Mouse (Mus musculus) thymus, postnatal 25 days (tissue): ENCODE results near the gene Ces3a.
"Not testable (repeated sequence)": the region's sequence is repeated elsewhere in the genome, so short reads cannot be mapped to it uniquely, and the experiment has no call there.

Source experiments
- DNase-seq: peaks from one replicate; pipeline ENCODE4 v3.0.0; 2022

The Ces3a gene

GRCm38 (mm10) chr8:105102101-105102785, 53.8 kb downstream of the Ces3a start:
- not testable (repeated sequence) for DNase-seq

- not testable (repeated sequence) for DNase-seq
Observed at GRCm38 (mm10) chr8:105103701-105104100, 55.3 kb downstream of the Ces3a start.

- no peak for DNase-seq
Observed at GRCm38 (mm10) chr8:105104220-105104619, 55.8 kb downstream of the Ces3a start.
